Comparison of ENCODE assay signal across 19 mouse cellular contexts in the genomic region with DNA sequence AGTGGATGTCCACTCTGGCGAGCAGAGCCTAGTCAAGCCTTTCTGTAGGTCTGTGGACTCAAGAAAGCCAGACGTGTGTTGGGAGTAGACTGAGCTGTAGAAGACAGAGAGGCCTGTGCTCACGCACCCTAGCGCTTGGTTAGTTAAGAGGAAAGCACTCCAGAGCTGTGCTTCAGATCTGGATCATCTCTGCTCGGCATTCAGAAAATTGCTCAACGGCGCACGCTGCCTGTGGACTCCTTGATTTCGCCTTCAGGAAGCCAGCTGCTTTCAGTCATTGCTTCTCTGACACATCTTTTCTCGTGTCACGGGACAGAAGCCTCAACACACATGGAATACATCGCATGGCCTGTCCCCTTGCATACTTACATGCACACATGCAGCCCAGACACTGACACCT. TPM values are rescaled to one million over a fixed set of nuclear protein-coding genes. Genes with fewer than 3 reads are reported as not detected.
DNase-seq lines count a peak whose midpoint lies in the region; ATAC-seq lines count a peak whose summit lies in the region.
"Had no signal": no experiment of that assay in that cellular context is flagged by ENCODE, and none has a peak within 500 bp of the region (broad histone marks: within the 10 kb centered on the region; RNA-seq: fewer than 3 reads in every experiment).

No protein-coding gene starts in this region.

- peaks cover 24% of the 10 kb centered on the region for H3K4me1 ChIP-seq in forebrain, embryonic 15.5 days
- H3K4me1 ChIP-seq in forebrain, embryonic 11.5 days (replicated peaks; ENCODE audit: control insufficient read depth, insufficient read depth, low read length), result no peaks in the 10 kb centered on the region
- H3K4me1 ChIP-seq in heart, embryonic 16.5 days (ENCODE audit: control insufficient read depth, insufficient read depth, low read length), result peaks cover 45% of the 10 kb centered on the region
- H3K4me1 ChIP-seq in liver, embryonic 11.5 days (replicated peaks; ENCODE audit: control insufficient read depth, insufficient read depth, low read length), result peaks cover 5% of the 10 kb centered on the region; the same call in 1 of the 2 replicates
- H3K4me1 ChIP-seq in stomach, embryonic 14.5 days (ENCODE audit: control insufficient read depth, insufficient read depth, low read length), result peaks cover 16% of the 10 kb centered on the region
- H3K4me1 ChIP-seq: embryonic facial prominence, embryonic 12.5 days; forebrain, embryonic 10.5 days; limb, embryonic 12.5 days; neural tube, embryonic 12.5 days had no signal

- DNase-seq in forebrain, embryonic 11.5 days (ENCODE audit: low spot score), result no peak
- DNase-seq in heart, postnatal 36 days, result no peak
- no peak for DNase-seq in liver, embryonic 11.5 days (ENCODE audit: low spot score)
- no peak for DNase-seq in liver
- no peak for DNase-seq in cerebellum, postnatal 10 days
- DNase-seq: cerebellum, postnatal 25 days; layer of hippocampus, postnatal 36 days; midbrain, embryonic 14.5 days; retina, postnatal 1 day had no signal

- no peaks in the 10 kb centered on the region for H3K27me3 ChIP-seq in forebrain, embryonic 15.5 days
- H3K27me3 ChIP-seq in forebrain, embryonic 11.5 days (ENCODE audit: control insufficient read depth, insufficient read depth, low read length), result no peaks in the 10 kb centered on the region
- H3K27me3 ChIP-seq in heart, embryonic 16.5 days (ENCODE audit: control insufficient read depth, insufficient read depth, low read length), result no peaks in the 10 kb centered on the region
- H3K27me3 ChIP-seq in liver, embryonic 11.5 days (replicated peaks; ENCODE audit: control insufficient read depth, insufficient read depth, low read length), result no peaks in the 10 kb centered on the region
- no peaks in the 10 kb centered on the region for H3K27me3 ChIP-seq in stomach, embryonic 14.5 days (ENCODE audit: control insufficient read depth, insufficient read depth, low read length)
- H3K27me3 ChIP-seq: embryonic facial prominence, embryonic 12.5 days; limb, embryonic 12.5 days; neural tube, embryonic 12.5 days had no signal

- H3K27ac ChIP-seq in forebrain, embryonic 15.5 days (replicated peaks), result 0 out of 2 replicates have a peak overlapping the region, but pooled peaks have one; percentile 87
- no peak overlapping the region for H3K27ac ChIP-seq in forebrain, embryonic 11.5 days (ENCODE audit: low read depth, low read length)
- H3K27ac ChIP-seq in heart, embryonic 16.5 days (ENCODE audit: low read length), result peak overlapping the region; percentile 98
- H3K27ac ChIP-seq in liver, embryonic 11.5 days (ENCODE audit: low read depth, low read length), result 0 out of 2 replicates have a peak overlapping the region, but pooled peaks have one; percentile 13
- peak overlapping the region; percentile 64; the same call in 1 of the 2 replicates for H3K27ac ChIP-seq in stomach, embryonic 14.5 days (ENCODE audit: low read length)
- H3K27ac ChIP-seq: embryonic facial prominence, embryonic 12.5 days; forebrain, embryonic 10.5 days; limb, embryonic 12.5 days; neural tube, embryonic 12.5 days had no signal

- no peak overlapping the region for H3K9ac ChIP-seq in forebrain, embryonic 15.5 days (replicated peaks)
- no peak overlapping the region for H3K9ac ChIP-seq in forebrain, embryonic 11.5 days (ENCODE audit: low read length)
- no peak overlapping the region for H3K9ac ChIP-seq in heart, embryonic 16.5 days (ENCODE audit: low read length)
- H3K9ac ChIP-seq in liver, embryonic 11.5 days (ENCODE audit: low read depth, low read length), result no peak overlapping the region
- no peak overlapping the region for H3K9ac ChIP-seq in stomach, embryonic 14.5 days (replicated peaks; ENCODE audit: low read depth, low read length)
- H3K9ac ChIP-seq: embryonic facial prominence, embryonic 12.5 days; limb, embryonic 12.5 days; neural tube, embryonic 12.5 days had no signal

- no peak for ATAC-seq in forebrain, embryonic 15.5 days (replicated peaks)
- no peak for ATAC-seq in forebrain, embryonic 11.5 days (replicated peaks; ENCODE audit: low FRiP score)
- ATAC-seq in heart, embryonic 16.5 days (replicated peaks; ENCODE audit: extremely low read depth, insufficient read depth, low FRiP score), result no peak
- ATAC-seq in liver, embryonic 11.5 days (replicated peaks; ENCODE audit: low FRiP score), result no peak
- ATAC-seq in stomach, embryonic 14.5 days (ENCODE audit: insufficient number of reproducible peaks, insufficient read depth, low FRiP score, low read depth), result peak; percentile 33; the same call in 1 of the 2 replicates

- H3K4me3 ChIP-seq in forebrain, embryonic 15.5 days, result no peak overlapping the region
- no peak overlapping the region for H3K4me3 ChIP-seq in forebrain, embryonic 11.5 days (ENCODE audit: low read depth, low read length)
- no peak overlapping the region for H3K4me3 ChIP-seq in heart, embryonic 16.5 days (ENCODE audit: low read length)
- no peak overlapping the region for H3K4me3 ChIP-seq in liver, embryonic 11.5 days (ENCODE audit: low read depth, low read length)
- no peak overlapping the region for H3K4me3 ChIP-seq in stomach, embryonic 14.5 days (ENCODE audit: low read depth, low read length)
- H3K4me3 ChIP-seq: embryonic facial prominence, embryonic 12.5 days; forebrain, embryonic 10.5 days; limb, embryonic 12.5 days; neural tube, embryonic 12.5 days had no signal

- H3K9me3 ChIP-seq in forebrain, embryonic 15.5 days, result no peaks in the 10 kb centered on the region
- H3K9me3 ChIP-seq in forebrain, embryonic 11.5 days (ENCODE audit: control insufficient read depth, low read length), result no peaks in the 10 kb centered on the region
- no peaks in the 10 kb centered on the region for H3K9me3 ChIP-seq in heart, embryonic 16.5 days (replicated peaks; ENCODE audit: control insufficient read depth, low read length)
- no peaks in the 10 kb centered on the region for H3K9me3 ChIP-seq in liver, embryonic 11.5 days (ENCODE audit: control insufficient read depth, low read length)
- H3K9me3 ChIP-seq in stomach, embryonic 14.5 days (ENCODE audit: control insufficient read depth, low read depth, low read length), result no peaks in the 10 kb centered on the region
- H3K9me3 ChIP-seq: embryonic facial prominence, embryonic 12.5 days; forebrain, embryonic 10.5 days; limb, embryonic 12.5 days; neural tube, embryonic 12.5 days had no signal

- intact Hi-C loops in heart, postnatal 36 days (cut with DNase I), result no loop called here

- H3K36me3 ChIP-seq in forebrain, embryonic 15.5 days, result peaks cover 2% of the 10 kb centered on the region; the same call in 1 of the 2 replicates
- H3K36me3 ChIP-seq in forebrain, embryonic 11.5 days (ENCODE audit: control insufficient read depth, insufficient read depth, low read length), result no peaks in the 10 kb centered on the region; the same call in 1 of the 2 replicates
- peaks cover 3% of the 10 kb centered on the region; the same call in 1 of the 2 replicates for H3K36me3 ChIP-seq in heart, embryonic 16.5 days (ENCODE audit: control insufficient read depth, insufficient read depth)
- no peaks in the 10 kb centered on the region; the same call in 1 of the 2 replicates for H3K36me3 ChIP-seq in liver, embryonic 11.5 days (ENCODE audit: control insufficient read depth, insufficient read depth, low read length)
- H3K36me3 ChIP-seq in stomach, embryonic 14.5 days (ENCODE audit: control insufficient read depth, insufficient read depth, low read length), result no peaks in the 10 kb centered on the region

- 82% methylated on average over 12 of the region's 12 CpGs for WGBS in forebrain, embryonic 15.5 days
- 91% methylated on average over 12 of the region's 12 CpGs for WGBS in forebrain, embryonic 11.5 days
- WGBS in heart, embryonic 16.5 days, result 52% methylated on average over 12 of the region's 12 CpGs
- 80% methylated on average over 12 of the region's 12 CpGs for WGBS in liver, embryonic 11.5 days
- 60% methylated on average over 12 of the region's 12 CpGs for WGBS in stomach, embryonic 14.5 days

- no peak overlapping the region for H3K4me2 ChIP-seq in forebrain, embryonic 15.5 days (replicated peaks)
- H3K4me2 ChIP-seq in forebrain, embryonic 11.5 days (ENCODE audit: low read depth, low read length, severe bottlenecking), result no peak overlapping the region
- H3K4me2 ChIP-seq in heart, embryonic 16.5 days (ENCODE audit: low read depth, low read length), result no peak overlapping the region
- no peak overlapping the region for H3K4me2 ChIP-seq in liver, embryonic 11.5 days
- no peak overlapping the region for H3K4me2 ChIP-seq in stomach, embryonic 14.5 days (replicated peaks; ENCODE audit: low read depth, low read length)
- H3K4me2 ChIP-seq: embryonic facial prominence, embryonic 12.5 days; limb, embryonic 12.5 days; neural tube, embryonic 12.5 days had no signal

RNA-seq across cellular contexts. Expression of a gene that starts 39.2 kb away (rescaled TPM):
- not detected in 2 replicates for polyA plus RNA-seq in forebrain, embryonic 15.5 days (2015; fragmentation: Nextera tagmentation; extraction: Ambion mirVana)
- polyA plus RNA-seq in forebrain, embryonic 11.5 days (2014; fragmentation: Nextera tagmentation; extraction: Ambion mirVana), result 0.17 TPM in 1 of 2 replicates, not detected in the other
- not detected in 2 replicates for polyA plus RNA-seq in heart, embryonic 16.5 days (2015; fragmentation: Nextera tagmentation; extraction: Ambion mirVana)
- not detected for total RNA-seq in heart, postnatal 36 days (2021)
- not detected in 2 replicates for polyA plus RNA-seq in liver, embryonic 11.5 days (2014; fragmentation: Nextera tagmentation; extraction: Ambion mirVana)
- not detected in 2 replicates for polyA plus RNA-seq in stomach, embryonic 14.5 days (2014; fragmentation: Nextera tagmentation; extraction: Ambion mirVana)
- total RNA-seq: adrenal gland, adult 2 months; gastrocnemius, postnatal 4 days had no signal
- polyA plus RNA-seq: adrenal gland, adult 2 months; embryonic facial prominence, embryonic 12.5 days; forebrain, embryonic 10.5 days; limb, embryonic 12.5 days; midbrain, embryonic 14.5 days; neural tube, embryonic 12.5 days; spleen, adult 2 months had no signal
